Mouse (Mus musculus): Measurements from ENCODE around the gene Zyg11a.
"Not testable (repeated sequence)": the region's sequence is repeated elsewhere in the genome, so short reads cannot be mapped to it uniquely, and the experiment has no call there.

Zyg11a gene

GRCm38 (mm10) chr4:108145554-108145953 lies 72.3 kb downstream of the Zyg11a start:
- DNase-seq (ENCODE audit: extremely low spot score, low read depth, low spot score) = not testable (repeated sequence)

GRCm38 (mm10) chr4:108144880-108145279 lies 73.0 kb downstream of the Zyg11a start, which contains the start of gene Scp2:
TSS of gene Scp2 (minus strand) at chr4:108144998.
- no peak for DNase-seq (ENCODE audit: extremely low spot score, low read depth, low spot score)

GRCm38 (mm10) chr4:108143778-108144177 lies 74.1 kb downstream of the Zyg11a start:
- DNase-seq (ENCODE audit: extremely low spot score, low read depth, low spot score) = no peak

GRCm38 (mm10) chr4:108143178-108143577 lies 74.7 kb downstream of the Zyg11a start:
- DNase-seq (ENCODE audit: extremely low spot score, low read depth, low spot score) = not testable (repeated sequence)

- DNase-seq (ENCODE audit: extremely low spot score, low read depth, low spot score) = no peak
Measured at GRCm38 (mm10) chr4:108136938-108137337, 80.9 kb downstream of the Zyg11a start.
